Mouse (Mus musculus) heart, adult 9 months (tissue): ENCODE data around the gene Uso1.

ENCODE experiments used
- DNase-seq, 2 experiments: peaks; one replicate each; pipeline ENCODE4 v3.0.0; 2022; ENCODE audit warnings: low spot score in 2 of 2

Uso1 gene

GRCm38 (mm10) chr5:92239333-92240232, 101.8 kb downstream of the Uso1 start:
- peak in 1 of 2 experiments; percentile 51 for DNase-seq

- DNase-seq, result no peak
Observed at GRCm38 (mm10) chr5:92240769-92241168, 103.0 kb downstream of the Uso1 start.

- no peak for DNase-seq
Observed at GRCm38 (mm10) chr5:92244900-92245299, 107.2 kb downstream of the Uso1 start.

GRCm38 (mm10) chr5:92245483-92245882, 107.7 kb downstream of the Uso1 start:
- DNase-seq, result no peak

GRCm38 (mm10) chr5:92248614-92249013, 110.9 kb downstream of the Uso1 start:
- DNase-seq, result no peak

GRCm38 (mm10) chr5:92252031-92252430, 114.3 kb downstream of the Uso1 start:
- DNase-seq, result no peak
